Mouse (Mus musculus) cerebellum, postnatal 25 days (tissue): ENCODE data around the gene 1700001C19Rik.
"Not testable (repeated sequence)": the region's sequence is repeated elsewhere in the genome, so short reads cannot be mapped to it uniquely, and the experiment has no call there.

Source experiments
- DNase-seq, 2 experiments: peaks; one replicate each; pipeline ENCODE4 v3.0.0; 2021; ENCODE audit warnings: mixed read lengths in 2 of 2

Gene 1700001C19Rik

DNA sequence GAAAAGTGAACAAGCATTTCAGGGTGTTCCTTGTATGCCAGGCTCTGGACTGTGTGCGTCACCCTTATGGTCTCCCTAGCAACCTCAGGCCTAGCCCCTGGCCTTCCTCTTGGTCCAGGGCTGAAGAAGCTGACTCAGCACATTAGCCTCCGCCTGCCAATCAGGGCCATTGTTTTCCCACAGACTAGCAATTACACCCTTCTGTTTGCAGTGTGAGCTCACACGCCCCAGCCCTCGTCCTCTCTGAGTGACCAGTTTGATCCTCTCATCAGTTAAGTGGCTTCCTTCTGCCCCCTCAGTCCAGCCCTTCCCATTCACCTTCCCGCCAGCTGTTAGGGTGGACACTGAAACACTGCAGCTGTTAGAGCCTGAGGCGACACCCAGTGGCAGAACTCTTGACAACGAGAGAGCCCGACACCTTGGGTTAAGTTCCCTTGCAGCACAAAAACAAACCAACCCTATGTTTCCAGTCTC is 8.3 kb downstream of the 1700001C19Rik start:
- no peak for DNase-seq

DNA sequence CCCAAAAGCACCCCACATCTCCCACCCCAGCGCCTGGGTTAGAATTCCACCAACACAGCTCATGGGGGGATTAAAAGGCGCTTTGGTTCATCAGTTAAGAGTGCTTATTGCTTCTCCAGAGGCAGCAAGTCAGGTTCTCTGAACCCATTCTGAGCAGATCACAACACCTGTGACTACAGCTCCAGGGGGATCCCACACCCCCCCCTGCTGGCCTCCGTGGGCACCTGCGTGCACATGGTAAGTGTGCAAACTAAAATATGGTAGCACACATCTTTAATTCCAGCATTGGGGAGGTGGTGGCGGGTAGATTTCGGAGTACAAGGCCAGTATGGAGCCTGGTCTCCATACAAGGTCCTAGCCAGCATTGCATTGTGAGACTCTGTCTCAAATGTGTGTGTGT is 9.9 kb downstream of the 1700001C19Rik start:
- DNase-seq: no peak

DNA sequence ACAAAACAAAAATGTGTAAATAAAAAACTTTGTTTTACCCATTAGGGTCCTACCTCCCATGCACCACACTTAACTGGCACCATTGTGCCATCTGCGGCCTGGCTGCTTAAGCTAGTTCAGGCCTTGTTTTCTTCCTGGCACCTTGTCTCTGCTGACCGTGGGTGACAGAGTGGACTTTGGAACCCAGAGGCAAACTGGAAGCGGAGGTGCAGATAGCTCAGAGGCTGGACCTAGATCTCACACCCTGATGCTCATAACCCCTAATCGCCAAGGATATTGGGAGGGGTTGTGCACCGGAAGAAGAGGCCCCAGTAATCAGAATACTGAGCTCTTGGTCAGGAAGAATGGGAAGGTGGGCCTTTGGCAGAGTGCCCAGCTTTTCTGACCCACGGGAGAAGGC is 13.0 kb downstream of the 1700001C19Rik start:
- no peak for DNase-seq

DNA sequence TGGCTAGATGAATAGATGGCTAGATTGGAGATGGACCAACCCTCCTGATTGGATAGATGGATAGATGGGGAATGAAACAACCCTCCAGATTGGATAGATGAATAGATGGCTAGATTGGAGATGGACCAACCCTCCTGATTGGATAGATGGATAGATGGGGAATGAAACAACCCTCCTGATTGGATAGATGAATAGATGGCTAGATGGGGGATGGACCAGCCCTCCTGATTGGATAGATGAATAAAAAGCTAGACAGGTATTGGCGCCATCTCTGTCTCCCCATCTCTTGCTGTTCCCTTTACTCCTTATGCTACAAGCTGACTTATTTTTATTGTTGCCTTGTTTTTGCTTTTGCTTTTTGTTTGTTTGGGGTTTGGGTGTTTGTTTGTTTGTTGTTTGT is 14.6 kb downstream of the 1700001C19Rik start:
- DNase-seq: not testable (repeated sequence)

DNA sequence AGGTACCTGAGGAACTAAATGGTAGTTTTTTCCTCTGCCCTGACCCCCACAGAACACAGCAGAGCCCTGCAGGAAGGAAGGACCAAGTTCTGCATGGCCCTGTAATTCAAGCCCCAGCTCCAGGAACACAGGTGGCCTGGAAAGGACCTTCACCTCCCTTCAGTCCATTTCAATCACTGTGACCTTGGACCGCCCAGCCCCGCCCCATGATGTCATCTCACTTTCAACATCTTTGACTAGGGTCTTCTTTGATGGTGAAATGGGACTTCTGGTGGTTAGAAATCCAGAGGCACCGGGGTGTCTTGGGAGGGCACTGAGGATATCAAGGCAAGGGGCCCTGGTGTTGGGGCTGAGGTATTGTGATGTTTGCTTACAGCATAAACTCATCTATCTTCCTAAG is 15.6 kb downstream of the 1700001C19Rik start:
- no peak for DNase-seq

DNA sequence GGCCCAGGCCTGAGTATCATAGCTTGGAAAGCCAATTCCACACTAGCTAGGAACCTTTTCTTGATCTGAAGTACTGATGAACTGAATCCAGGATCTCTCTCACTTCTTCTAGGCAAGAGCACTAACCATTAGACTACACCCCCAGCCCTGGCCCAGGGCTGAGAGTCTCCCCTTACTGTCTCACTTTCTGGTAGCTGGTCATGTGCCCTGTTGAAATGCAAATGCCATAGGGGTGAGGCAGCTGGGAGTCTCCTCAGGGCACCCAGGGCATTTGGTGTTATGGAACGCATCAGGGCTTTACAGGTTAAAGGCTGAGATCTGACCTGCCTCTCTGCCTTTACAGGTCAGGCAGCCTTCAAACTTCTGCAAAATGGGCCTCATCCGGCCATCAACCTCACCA is 17.0 kb downstream of the 1700001C19Rik start:
- DNase-seq: no peak

DNA sequence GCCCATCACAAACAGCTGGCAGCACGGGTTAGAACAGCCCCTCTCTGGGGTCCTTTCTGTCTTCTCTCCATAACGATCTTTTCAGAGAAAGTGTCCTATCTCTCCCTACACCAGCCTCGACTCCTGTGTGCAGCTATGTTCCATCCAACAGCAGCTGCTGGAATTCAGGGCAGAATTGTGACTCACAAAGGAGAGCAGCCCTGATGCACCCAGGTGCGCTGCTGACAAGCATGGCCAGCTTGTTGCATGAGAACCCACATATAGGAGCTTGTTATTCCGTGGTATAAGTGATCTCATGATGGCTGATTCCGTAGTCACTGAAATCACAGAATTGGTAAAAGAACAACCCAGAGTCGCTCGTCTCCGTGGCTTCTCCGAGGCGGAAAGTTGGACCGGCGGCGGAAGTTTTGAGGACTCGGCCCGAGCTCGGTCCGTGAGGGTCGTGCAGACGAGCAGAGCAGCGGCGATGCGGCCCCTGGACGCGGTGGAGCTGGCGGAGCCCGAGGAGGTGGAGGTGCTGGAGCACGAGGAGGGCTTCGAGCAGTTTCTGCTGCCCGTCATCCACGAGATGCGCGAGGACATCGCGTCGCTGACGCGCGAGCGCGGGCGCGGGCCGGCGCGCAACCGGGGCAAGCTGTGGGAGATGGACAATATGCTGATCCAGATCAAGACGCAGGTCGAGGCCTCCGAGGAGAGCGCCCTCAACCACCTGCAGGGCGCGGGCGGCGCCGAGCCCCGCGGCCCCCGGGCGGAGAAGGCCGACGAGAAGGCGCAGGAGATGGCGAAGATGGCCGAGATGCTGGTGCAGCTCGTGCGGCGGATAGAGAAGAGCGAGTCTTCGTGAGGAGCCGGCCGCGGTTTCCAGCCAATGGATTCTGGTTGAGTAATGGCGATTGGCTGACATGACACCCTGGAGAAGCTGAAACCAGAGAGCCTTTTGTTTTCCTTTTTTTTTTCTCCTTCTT is 27.0 kb downstream of the 1700001C19Rik start:
- DNase-seq: peak; percentile 24 to 67

DNA sequence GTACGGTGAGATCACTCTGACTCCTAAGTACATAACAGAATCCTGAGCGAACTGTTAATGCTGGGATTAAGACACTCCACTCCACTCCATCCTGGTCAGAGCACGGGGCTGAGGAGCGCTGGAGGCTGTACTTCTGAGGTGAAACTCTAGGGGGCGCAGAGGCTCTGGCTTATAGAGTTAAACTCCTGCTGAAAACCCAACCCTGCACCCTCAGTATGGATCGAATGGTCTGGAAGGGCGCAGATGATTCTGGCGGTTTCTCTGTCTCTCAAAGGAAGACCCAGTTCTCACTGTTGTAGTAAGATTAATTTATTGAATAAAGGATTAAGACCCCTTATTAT is 28.6 kb downstream of the 1700001C19Rik start:
- peak; percentile 61 to 79 for DNase-seq

DNA sequence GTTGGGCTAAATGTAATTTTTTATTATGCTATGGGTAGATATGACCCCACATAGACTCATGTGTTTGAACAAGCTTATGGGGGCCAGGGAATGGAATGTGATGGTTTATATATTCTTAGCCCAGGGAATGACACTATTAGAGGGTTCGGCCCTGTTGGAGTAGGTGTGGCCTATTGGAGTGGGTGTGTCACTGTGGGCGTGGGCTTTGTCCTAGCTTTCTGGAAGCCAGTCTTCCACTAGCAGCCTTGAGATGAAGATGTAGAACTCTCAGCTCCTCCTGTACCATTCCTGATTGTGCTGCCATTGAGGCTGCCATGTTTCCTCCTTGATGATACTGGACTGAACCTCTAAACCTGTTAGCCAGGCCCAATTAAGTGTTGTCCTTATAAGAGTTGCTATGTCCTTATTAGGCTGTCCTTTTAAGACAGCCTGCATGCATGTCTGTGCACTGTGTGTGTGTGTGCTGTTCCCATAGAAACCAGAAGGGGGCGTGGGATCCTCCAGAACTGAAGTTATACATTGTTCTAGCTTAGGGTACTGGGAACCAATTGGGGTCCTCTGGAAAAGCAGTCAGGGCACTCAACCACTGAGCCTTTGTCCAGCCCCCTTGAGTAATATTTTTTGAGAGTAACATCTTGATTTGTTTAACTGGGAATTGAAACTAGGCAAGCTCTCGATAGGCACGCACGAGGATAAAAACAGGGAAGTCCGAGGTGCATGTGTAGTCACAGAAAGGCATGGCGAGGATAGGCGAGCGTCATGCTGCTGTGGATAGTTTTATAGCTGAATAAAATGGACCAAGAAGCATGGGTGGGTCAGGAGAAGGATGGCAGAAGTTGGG is 29.2 kb downstream of the 1700001C19Rik start:
- no peak for DNase-seq

DNA sequence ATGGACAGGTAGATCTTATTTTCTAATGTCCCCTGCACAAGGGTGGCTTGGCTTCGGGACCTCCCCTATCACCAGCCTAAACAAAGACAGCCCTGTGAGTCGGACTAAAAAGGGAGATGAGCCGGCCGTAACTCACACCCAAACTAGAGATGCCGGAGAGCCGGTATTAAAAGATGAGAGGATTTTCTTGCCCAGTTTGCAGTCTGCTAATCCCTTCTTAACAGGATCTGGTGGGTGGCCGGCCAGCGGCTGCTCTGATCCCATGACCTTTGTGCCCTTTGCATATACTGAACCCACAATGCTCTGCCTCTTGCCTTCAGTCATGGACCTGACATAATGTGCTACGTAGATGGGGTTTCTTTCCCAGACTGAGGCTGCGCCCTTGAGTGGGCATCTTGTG is 36.7 kb downstream of the 1700001C19Rik start, which contains the start of gene Guca1a:
TSS of gene Guca1a (minus strand) at position 134 of the 400 bp plus-strand sequence.
- DNase-seq: no peak

DNA sequence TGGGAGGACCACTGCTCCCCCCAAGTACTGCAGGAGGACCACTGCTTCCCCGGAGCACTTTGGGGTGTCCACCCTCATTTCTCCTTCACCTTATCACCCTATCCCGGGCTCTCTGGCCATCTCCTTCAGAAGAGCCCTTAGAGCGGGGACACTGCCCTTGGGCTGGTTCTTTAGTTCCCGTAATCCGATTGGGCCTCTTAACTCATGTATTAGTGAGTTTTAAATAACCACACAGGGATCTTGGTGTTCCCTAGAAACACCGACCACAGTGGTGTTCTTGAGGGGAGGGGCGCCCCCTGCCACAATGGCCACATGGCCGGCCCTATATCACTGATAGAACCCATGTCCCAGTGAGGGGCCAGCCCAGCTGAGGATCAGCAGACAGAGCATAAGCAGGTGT is 38.1 kb downstream of the 1700001C19Rik start:
- DNase-seq: no peak

DNA sequence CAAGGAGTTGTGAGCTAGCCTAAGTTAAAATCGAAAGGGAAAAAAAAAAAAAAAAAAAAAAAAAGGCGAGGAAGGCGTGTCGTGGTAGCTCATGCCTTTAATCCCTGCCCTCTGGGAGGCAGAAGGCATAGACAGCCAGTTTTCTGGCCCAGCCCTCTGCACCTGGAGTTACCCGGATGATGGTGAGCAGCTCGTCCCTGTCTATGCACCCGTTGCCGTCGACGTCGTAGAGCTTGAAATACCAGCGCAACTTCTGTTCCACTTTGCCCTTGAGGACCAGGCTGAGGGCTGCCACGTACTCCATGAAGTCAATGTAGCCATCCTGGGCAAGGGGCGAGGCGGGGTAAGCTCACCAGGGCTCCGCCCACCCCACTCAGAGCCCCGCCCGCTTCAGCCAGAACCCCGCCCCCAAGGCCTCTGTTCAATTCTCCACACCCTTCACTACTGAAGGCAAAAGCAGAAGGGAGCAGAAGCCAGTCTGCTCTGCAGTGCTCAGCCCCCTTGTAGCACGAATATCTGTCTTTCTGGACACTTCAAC is 41.7 kb downstream of the 1700001C19Rik start:
- DNase-seq: peak in 1 of 2 experiments; percentile 24

DNA sequence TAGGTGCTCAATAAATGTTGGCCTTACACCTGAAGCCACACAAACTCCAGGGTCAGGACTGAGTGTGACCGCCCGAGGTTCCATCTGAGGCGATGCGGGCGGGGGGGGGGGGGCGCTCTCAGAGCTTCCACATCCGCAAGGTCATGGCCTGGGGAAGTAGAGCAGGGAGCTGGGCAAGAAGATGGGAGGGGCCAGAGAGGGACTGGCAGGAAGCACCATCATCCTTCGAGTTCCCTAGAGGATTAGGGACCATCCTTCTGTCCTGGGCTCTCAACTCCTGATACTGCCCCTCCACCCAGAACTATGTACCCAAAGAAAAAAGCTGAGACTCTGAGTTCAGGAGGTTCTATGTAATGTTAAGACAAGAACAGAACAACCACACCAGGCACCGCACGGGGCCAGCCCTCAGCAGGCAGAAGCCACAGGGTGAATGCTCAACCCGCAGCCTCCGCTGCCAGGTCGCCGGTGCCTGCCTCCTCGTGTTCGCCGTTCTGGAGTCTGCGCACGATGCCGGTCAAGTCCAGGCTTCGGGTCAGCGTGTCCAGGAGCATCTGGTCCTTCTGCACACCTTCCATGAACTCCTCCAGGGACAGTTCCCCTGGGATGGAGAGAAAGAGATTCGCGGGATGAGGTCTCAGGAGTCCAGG is 42.8 kb downstream of the 1700001C19Rik start:
- peak; percentile 15 to 36 for DNase-seq

DNA sequence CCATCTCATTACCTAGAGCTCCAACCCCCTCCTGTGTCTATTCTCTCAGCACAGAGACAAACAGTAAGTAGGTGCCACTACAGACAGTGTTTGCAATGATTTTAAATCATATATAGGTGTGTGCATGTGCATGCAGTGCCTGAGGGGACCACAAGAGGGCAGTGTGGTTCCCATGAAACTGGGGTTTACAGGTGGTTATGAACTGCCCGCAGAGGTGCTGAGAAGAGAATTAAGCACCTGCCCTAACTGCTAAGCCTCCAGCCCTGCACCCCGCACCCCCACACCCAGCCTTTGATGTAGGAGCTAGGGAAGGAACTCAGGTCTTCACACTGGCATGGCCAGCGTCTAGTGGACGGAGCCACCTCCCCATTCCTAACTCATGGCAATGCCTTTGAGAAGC is 50.5 kb downstream of the 1700001C19Rik start:
- peak; percentile 26 to 62 for DNase-seq

DNA sequence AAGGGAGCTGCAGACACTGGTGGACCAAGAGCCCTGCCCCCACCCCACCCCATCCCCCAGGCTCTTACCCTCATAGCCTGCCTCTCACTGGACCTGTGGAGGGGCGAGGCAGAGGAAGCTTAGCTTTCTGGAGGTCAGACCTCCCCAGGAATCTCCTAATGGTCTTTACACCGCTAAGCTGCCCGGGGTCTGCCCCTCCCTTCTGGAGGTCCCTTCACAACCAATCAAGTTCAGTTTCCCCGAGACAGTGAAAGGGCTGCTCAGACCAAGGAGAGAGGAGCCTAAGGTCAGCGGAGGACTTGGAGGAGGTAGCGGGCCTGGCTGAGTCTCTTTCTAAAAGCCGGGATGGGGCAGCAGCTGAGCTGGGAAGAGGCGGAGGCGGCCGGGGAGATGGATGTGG is 52.0 kb downstream of the 1700001C19Rik start, which contains the start of gene Guca1b:
TSS of gene Guca1b (plus strand) at position 249 of the 400 bp plus-strand sequence.
- DNase-seq: no peak

DNA sequence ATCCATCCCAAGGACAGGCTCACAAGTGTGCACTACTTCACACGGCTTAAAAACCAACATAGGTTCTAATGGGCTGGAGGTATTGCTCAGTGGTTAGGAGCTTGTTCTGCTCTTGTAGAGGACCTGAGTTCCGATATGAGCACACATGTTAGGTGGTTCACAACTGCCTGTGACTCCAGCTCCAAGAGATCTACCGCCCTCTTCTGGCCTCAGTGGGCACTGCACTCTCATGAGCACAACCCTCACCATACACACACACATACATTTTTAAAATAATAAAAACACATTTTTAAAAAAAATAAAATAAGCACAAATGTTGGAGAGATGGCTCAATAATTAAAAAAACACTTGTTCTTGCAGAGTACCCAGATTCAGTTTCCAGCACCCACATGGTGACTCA is 53.1 kb downstream of the 1700001C19Rik start:
- DNase-seq: no peak

DNA sequence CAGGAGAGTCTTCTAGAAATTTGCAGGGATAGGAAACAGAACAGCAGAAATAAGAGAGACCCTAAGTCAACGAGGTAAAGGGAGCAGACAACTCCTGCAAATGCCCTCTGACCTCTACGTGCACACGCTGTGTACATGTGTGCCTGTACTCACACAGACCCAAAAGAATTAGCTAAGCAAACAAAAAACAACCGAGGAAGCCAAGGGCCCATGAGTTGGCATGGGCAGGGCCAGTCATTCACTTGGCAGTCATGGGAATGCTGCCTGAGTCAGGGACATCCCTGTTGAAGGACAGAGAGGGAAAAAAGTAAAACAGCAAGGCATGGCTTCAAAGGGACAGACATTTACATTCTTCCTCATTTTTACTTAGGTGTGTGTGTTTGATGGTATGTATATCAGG is 53.9 kb downstream of the 1700001C19Rik start:
- no peak for DNase-seq

DNA sequence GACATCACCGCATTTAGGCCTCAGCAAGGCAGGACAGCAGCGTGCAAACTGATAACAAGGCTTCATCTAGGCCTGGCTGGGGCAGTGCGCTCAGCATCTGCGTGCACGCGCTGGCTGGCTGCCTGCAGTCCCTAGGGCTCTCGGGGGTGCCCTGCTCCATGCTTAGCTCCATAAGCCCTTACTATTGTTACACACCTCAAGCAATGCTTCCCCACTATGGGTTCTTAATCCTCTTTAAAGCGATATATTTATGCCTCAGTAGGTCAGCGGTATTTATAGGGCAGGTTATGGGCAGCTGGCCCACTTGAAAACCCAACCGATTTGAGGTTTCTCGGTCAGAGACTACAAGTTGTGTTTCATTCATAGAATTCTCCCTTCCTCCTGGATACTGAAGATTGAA is 55.3 kb downstream of the 1700001C19Rik start:
- DNase-seq: no peak

DNA sequence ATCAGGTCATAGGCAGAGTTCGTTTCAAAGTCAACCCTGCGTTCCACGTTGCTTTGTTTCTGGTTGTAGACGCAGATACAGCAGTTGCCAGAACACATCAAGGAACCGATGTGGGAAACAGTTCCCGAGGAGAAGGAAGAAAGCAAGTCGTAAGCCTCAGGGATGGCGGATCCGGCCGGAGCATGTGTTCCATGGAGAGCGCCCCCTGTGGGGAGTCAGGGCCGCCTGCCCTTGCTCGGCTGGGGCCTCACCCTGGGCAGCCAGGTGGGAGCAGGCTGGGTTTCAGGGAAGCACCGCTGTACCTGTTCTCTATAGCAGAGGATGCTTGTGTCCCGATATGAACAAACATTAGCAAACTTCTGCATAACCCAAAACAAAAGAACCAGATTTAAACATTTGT is 59.0 kb downstream of the 1700001C19Rik start:
- DNase-seq: peak in 1 of 2 experiments; percentile 13

DNA sequence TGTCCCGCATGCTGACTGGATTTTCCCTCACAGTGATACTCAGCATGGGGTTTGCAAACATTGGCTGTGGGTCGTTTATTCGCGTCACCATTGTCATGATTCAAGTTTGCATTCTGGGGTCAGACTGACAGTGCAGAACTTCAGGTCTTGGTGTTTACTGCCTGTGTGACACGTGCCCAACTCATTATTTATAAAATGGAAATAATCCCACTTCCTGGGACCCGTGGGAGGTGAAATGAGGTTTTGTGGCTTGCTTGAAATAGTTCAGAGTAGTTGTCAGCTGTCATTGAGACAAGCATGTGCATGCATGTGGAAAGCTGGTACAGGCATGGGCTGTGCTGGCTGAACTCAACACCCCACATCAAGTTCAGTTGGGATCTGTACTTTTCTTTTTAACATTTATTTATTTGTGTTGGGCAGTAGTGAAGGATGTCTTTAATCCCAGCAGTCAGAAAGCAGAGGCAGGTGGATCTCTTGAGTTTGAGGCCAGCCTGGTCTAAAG is 60.3 kb downstream of the 1700001C19Rik start:
- DNase-seq: no peak

DNA sequence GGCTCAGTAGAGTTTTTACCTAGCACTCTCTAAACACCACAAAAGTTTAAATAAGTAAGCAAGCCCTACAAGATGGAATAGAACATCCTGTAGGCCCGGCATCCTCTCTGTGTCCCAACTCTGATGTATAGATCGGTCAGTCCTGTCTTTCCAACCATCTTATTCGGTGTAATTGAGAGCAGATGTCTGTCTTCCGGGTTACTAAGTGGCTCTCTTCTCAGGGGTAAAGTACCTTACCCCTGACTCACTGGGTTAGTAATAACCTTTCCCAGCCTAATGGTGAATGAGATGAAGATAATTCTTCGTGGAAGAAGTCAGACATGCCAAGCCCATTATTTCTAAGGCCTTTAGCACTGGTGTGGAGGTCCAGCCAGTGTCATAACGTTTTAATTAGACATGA is 63.2 kb downstream of the 1700001C19Rik start:
- DNase-seq: no peak

DNA sequence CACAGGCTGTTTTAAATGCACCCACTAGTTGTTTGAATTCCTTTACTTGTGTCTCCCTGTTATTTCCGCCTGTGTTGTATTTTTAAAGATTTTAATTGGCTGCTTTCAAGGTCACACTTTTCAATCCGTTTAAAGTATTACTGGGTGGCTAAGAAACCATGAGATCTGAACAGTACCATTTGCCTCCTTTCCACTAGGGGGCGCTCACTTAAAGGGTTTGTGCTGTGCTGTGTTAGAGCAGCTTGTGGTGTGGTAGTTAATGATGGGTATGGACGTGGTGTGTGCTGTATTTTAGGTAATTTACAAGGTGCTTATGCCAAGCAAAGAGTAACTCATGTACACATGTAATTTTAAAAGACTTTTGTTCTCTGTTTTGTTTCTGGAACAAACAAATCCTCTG is 65.7 kb downstream of the 1700001C19Rik start:
- DNase-seq: peak; percentile 56 to 77
